Mouse (Mus musculus) kidney, adult 2 months (tissue): ENCODE measurements at regions not wholly inside any gene's neighbourhood (a gene's known extent, or its start where the extent isn't known, plus 50 kb on each side); places are given as distances from the start of the nearest gene placed in this dataset.

ENCODE experiments used
- DNase-seq: peaks from one replicate; pipeline ENCODE4 v3.0.0; 2021
- H3K27ac ChIP-seq: fragments of 200-500 bp; 2 replicates; pipeline ENCODE4 v1.5.1; 2012; ENCODE audit warnings: low read depth, low read length, control low read depth, inconsistent platforms; ENCODE audit not compliant: insufficient read depth
- H3K27me3 ChIP-seq: fragments of 200-500 bp; replicated peaks from 2 replicates; pipeline ENCODE4 v1.6.1; 2012; ENCODE audit warnings: mild to moderate bottlenecking, moderate library complexity, low read length, inconsistent platforms; ENCODE audit not compliant: control insufficient read depth, insufficient read depth
- H3K36me3 ChIP-seq: fragments of 200-500 bp; 2 replicates; pipeline ENCODE4 v1.6.1; 2012; ENCODE audit warnings: mild to moderate bottlenecking, moderate library complexity, low read length, inconsistent platforms; ENCODE audit not compliant: control insufficient read depth, insufficient read depth
- H3K4me1 ChIP-seq: fragments of 200-500 bp; 2 replicates; pipeline ENCODE4 v1.6.1; 2011; ENCODE audit warnings: low read length; ENCODE audit not compliant: control insufficient read depth, insufficient read depth
- H3K4me3 ChIP-seq: fragments of 200-500 bp; 2 replicates; pipeline ENCODE4 v1.5.1; 2011; ENCODE audit warnings: mild to moderate bottlenecking, low read depth, low read length, control low read depth; ENCODE audit not compliant: insufficient read depth
- CTCF ChIP-seq: fragments of 200-500 bp; conservative IDR thresholded peaks from 2 replicates; pipeline ENCODE4 v1.5.1; 2011; ENCODE audit warnings: low read depth, mild to moderate bottlenecking, control low read depth, low read length, moderate library complexity, mixed read lengths; ENCODE audit not compliant: insufficient read depth, insufficient read length
- POLR2A ChIP-seq: fragments of 200-500 bp; IDR thresholded peaks from one replicate; pipeline ENCODE4 v1.6.1; 2011; ENCODE audit warnings: low read depth, low read length, control low read depth
- whole genome bisulfite sequencing: fragments of 180-500 bp; shearing (Covaris S2); methylation state at CpG from one replicate; pipeline ENCODE4 v1.1.7; 2018; 5-methylcytosine and 5-hydroxymethylcytosine counted together

DNA sequence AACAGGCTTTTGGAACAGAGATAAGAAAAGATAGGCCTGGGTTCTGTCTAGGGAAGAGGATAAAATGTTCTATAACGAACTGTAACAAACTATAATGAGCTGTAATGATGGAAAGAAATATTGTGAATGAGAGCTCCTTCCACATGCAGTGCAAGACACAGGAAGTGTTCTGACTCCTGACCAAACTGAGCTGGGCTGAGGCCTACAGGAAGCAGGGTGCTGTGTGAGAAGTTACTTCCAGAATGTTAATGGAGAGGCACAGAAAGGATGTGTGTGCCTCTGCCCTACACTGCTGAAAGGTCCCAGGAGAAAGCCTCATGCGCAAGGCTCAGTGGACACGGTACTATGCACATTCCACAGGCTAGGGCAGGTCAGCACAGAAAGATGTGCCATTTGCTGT, 80.8 kb downstream of the Gm12728 start:
- Histone ChIP-seq H3K27ac (no peak overlapping the region), H3K4me1 (peaks cover 3% of the 10 kb centered on the region; the same call in 1 of the 2 replicates), H3K4me3 (no peak overlapping the region), H3K36me3 (no peaks in the 10 kb centered on the region), H3K27me3 (no peaks in the 10 kb centered on the region)
- no peak for DNase-seq
- 60% methylated on average over 3 of the region's 3 CpGs for WGBS
- TF ChIP-seq CTCF: no peak
- no peak for TF ChIP-seq POLR2A

- WGBS: 75% methylated on average over 5 of the region's 5 CpGs
- H3K27ac ChIP-seq: no peak overlapping the region
- no peaks in the 10 kb centered on the region for H3K36me3 ChIP-seq
- TF ChIP-seq POLR2A (no peak), CTCF (no peak)
- no peaks in the 10 kb centered on the region for H3K27me3 ChIP-seq
- no peak overlapping the region for H3K4me3 ChIP-seq
- DNase-seq: no peak
- peaks cover 3% of the 10 kb centered on the region; the same call in 1 of the 2 replicates for H3K4me1 ChIP-seq
Observed at GRCm38 (mm10) chr4:105877246-105877645, 87.6 kb downstream of the Gm12728 start.

- Histone ChIP-seq H3K36me3 (no peaks in the 10 kb centered on the region), H3K4me3 (no peak overlapping the region), H3K27me3 (no peaks in the 10 kb centered on the region), H3K4me1 (no peaks in the 10 kb centered on the region), H3K27ac (no peak overlapping the region)
- WGBS: 73% methylated on average over 3 of the region's 3 CpGs
- no peak for DNase-seq
- TF ChIP-seq POLR2A: no peak
- no peak for TF ChIP-seq CTCF
Observed at GRCm38 (mm10) chr4:105879891-105880290, 90.2 kb downstream of the Gm12728 start.

DNA sequence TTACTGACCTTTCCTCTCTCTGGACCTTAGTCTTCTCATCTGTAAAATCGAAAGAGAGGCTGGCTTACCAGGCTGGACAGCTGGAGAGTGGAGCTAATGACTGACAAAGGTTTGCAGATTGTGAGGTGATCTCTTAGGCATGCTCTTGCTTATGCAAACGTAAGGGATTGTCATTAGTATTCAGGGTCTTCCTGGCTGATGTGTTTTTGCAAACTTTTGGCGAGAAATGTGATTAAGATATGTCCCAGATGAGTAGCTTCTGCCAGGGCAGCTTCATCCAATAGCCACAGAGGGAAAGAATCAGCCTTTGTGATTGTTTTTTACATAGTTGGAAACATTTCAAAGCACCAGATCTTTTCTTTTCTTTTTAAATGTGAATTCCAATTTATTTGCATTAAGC, 95.1 kb downstream of the Gm12728 start:
- no peak for TF ChIP-seq CTCF
- no peak for TF ChIP-seq POLR2A

GRCm38 (mm10) chr4:105891438-105891837, 101.8 kb downstream of the Gm12728 start:
- TF ChIP-seq CTCF: no peak
- TF ChIP-seq POLR2A: no peak
- no peak overlapping the region for H3K4me3 ChIP-seq
- no peak overlapping the region for H3K27ac ChIP-seq
- no peak for DNase-seq
- H3K4me1 ChIP-seq: no peaks in the 10 kb centered on the region
- H3K27me3 ChIP-seq: no peaks in the 10 kb centered on the region
- 89% methylated on average over 4 of the region's 4 CpGs for WGBS
- no peaks in the 10 kb centered on the region for H3K36me3 ChIP-seq

More for the DNA sequence above, 95.1 kb downstream of the Gm12728 start:
- 65% methylated on average over 3 of the region's 3 CpGs for WGBS
- Histone ChIP-seq H3K27ac (no peak overlapping the region), H3K4me3 (no peak overlapping the region), H3K36me3 (no peaks in the 10 kb centered on the region), H3K27me3 (no peaks in the 10 kb centered on the region), H3K4me1 (no peaks in the 10 kb centered on the region)
- no peak for DNase-seq

GRCm38 (mm10) chr4:105892065-105892464, 102.4 kb downstream of the Gm12728 start:
- no peaks in the 10 kb centered on the region for H3K36me3 ChIP-seq
- WGBS: 69% methylated on average over 2 of the region's 2 CpGs
- no peak overlapping the region for H3K27ac ChIP-seq
- no peak for DNase-seq
- no peaks in the 10 kb centered on the region for H3K27me3 ChIP-seq
- no peak for TF ChIP-seq POLR2A
- no peak for TF ChIP-seq CTCF
- H3K4me1 ChIP-seq: no peaks in the 10 kb centered on the region
- no peak overlapping the region for H3K4me3 ChIP-seq

DNA sequence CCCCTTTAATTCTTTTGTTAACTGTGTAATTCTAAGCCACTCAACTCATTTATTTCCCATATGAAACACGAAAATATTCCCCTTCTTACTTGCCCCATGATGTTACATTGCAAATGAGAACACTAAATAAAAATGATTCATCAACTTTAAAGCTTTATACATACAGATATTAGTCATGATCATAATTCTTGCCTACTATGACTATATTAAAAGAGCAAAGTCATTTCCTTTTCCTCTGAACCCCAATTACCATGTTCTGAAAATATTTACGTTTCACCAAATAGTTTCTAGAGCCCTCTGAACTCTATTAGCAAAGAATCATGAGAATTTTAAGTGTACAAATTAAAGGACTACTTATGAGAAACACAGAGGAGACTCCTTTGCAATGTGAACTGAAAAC, 105.4 kb downstream of the Gm12728 start:
- 58% methylated on average over 2 of the region's 2 CpGs for WGBS

More for the DNA sequence above, 105.4 kb downstream of the Gm12728 start:
- Histone ChIP-seq H3K27ac (no peak overlapping the region), H3K4me1 (no peaks in the 10 kb centered on the region), H3K27me3 (no peaks in the 10 kb centered on the region), H3K4me3 (no peak overlapping the region), H3K36me3 (no peaks in the 10 kb centered on the region)
- TF ChIP-seq POLR2A (no peak), CTCF (no peak)
- DNase-seq: no peak
